Mouse (Mus musculus) MEL (cell line): ENCODE measurements around the gene Fam57a. TPM values are rescaled to one million over a fixed set of nuclear protein-coding genes. Genes with fewer than 3 reads are reported as not detected.

Experiments used
- DNase-seq: peaks from one replicate; pipeline ENCODE4 v3.0.0; 2011; ENCODE audit warnings: low read depth, low spot score
- H3K27ac ChIP-seq: 2 replicates; pipeline ENCODE4 v1.5.1; 2012; ENCODE audit warnings: low read depth, mild to moderate bottlenecking, control low read depth, low read length, moderate library complexity; ENCODE audit not compliant: control insufficient read depth
- H3K27me3 ChIP-seq, 2 experiments: fragments of 150-350 bp in 1 of 2; sonication (generic) in 1 of 2; 2 replicates each; pipeline ENCODE4 v1.6.1; 2012; ENCODE audit warnings: low read length in 2 of 2, mild to moderate bottlenecking in 2 of 2, improper control_type of control experiment in 1 of 2, moderate library complexity in 1 of 2; ENCODE audit not compliant: insufficient read depth in 2 of 2, control insufficient read depth in 1 of 2
- H3K36me3 ChIP-seq, 2 experiments: 2 replicates each; pipeline ENCODE4 v1.6.1; 2012 to 2014; ENCODE audit warnings: low read length in 2 of 2, improper control_type of control experiment in 1 of 2, inconsistent platforms in 1 of 2, mild to moderate bottlenecking in 1 of 2; ENCODE audit not compliant: insufficient read depth in 2 of 2, control insufficient read depth in 1 of 2
- H3K4me1 ChIP-seq, 2 experiments: fragments of 150-350 bp in 1 of 2; sonication (generic) in 1 of 2; 2 replicates each; pipeline ENCODE4 v1.6.1; 2012; ENCODE audit warnings: low read length in 2 of 2, improper control_type of control experiment in 1 of 2, mild to moderate bottlenecking in 1 of 2; ENCODE audit not compliant: insufficient read depth in 2 of 2, control insufficient read depth in 1 of 2
- H3K4me3 ChIP-seq, 2 experiments: fragments of 150-350 bp in 1 of 2; sonication (generic) in 1 of 2; 2 replicates each; pipeline ENCODE4 v1.5.1; 2012; ENCODE audit warnings: low read depth in 2 of 2, low read length in 2 of 2, mild to moderate bottlenecking in 2 of 2, moderate library complexity in 2 of 2, control low read depth in 1 of 2, improper control_type of control experiment in 1 of 2; ENCODE audit not compliant: control insufficient read depth in 1 of 2, insufficient read depth in 1 of 2
- H3K79me2 ChIP-seq: 2 replicates; pipeline ENCODE4 v1.6.1; 2012; ENCODE audit warnings: mild to moderate bottlenecking, low read length, moderate library complexity; ENCODE audit not compliant: control insufficient read depth, poor library complexity, insufficient read depth
- H3K9ac ChIP-seq: 2 replicates; pipeline ENCODE4 v1.6.1; 2012; ENCODE audit warnings: low read depth, mild to moderate bottlenecking, control low read depth, low read length, moderate library complexity; ENCODE audit not compliant: control insufficient read depth, poor library complexity, severe bottlenecking
- H3K9me3 ChIP-seq: fragments of 150-350 bp; sonication (generic); replicated peaks from 2 replicates; pipeline ENCODE4 v1.6.1; 2012; ENCODE audit warnings: mild to moderate bottlenecking, low read length, improper control_type of control experiment, moderate library complexity; ENCODE audit not compliant: insufficient read depth
- CHD2 ChIP-seq: IDR thresholded peaks from 2 replicates; pipeline ENCODE4 v1.6.1; 2011; ENCODE audit warnings: low read length, improper control_type of control experiment
- E2F4 ChIP-seq: IDR thresholded peaks from 2 replicates; pipeline ENCODE4 v1.6.1; 2011; ENCODE audit warnings: low read depth, low read length, improper control_type of control experiment, borderline replicate concordance
- EP300 ChIP-seq, 2 experiments: IDR thresholded peaks; 2 replicates each; pipeline ENCODE4 v1.6.1; 2011; ENCODE audit warnings: improper control_type of control experiment in 2 of 2, low read length in 2 of 2, low read depth in 1 of 2, mild to moderate bottlenecking in 1 of 2
- GABPA ChIP-seq: IDR thresholded peaks from 2 replicates; pipeline ENCODE4 v1.6.1; 2012; ENCODE audit warnings: low read depth, mild to moderate bottlenecking, inconsistent platforms, low read length, improper control_type of control experiment, moderate library complexity
- GATA1 ChIP-seq: IDR thresholded peaks from 2 replicates; pipeline ENCODE4 v1.6.1; 2011; ENCODE audit warnings: low read depth, low read length, improper control_type of control experiment
- HCFC1 ChIP-seq: IDR thresholded peaks from 2 replicates; pipeline ENCODE4 v1.6.1; 2012; ENCODE audit warnings: low read depth, mild to moderate bottlenecking, inconsistent platforms, low read length, improper control_type of control experiment, moderate library complexity
- MAFK ChIP-seq: IDR thresholded peaks from 2 replicates; pipeline ENCODE4 v1.6.1; 2011; ENCODE audit warnings: low read depth, mild to moderate bottlenecking, low read length, improper control_type of control experiment, borderline replicate concordance
- MAZ ChIP-seq: IDR thresholded peaks from 2 replicates; pipeline ENCODE4 v1.6.1; 2012; ENCODE audit warnings: low read depth, mild to moderate bottlenecking, inconsistent platforms, low read length, improper control_type of control experiment
- MYC ChIP-seq: IDR thresholded peaks from 2 replicates; pipeline ENCODE4 v1.6.1; 2011; ENCODE audit warnings: low read depth, mild to moderate bottlenecking, low read length, improper control_type of control experiment, moderate library complexity
- NELFE ChIP-seq: IDR thresholded peaks from 2 replicates; pipeline ENCODE4 v1.6.1; 2011; ENCODE audit warnings: low read depth, low read length, improper control_type of control experiment
- POLR2A ChIP-seq, 2 experiments: IDR thresholded peaks; 2 replicates each; pipeline ENCODE4 v1.6.1; 2011 to 2012; ENCODE audit warnings: low read length in 2 of 2, mild to moderate bottlenecking in 2 of 2, control low read depth in 1 of 2, improper control_type of control experiment in 1 of 2, low read depth in 1 of 2, moderate library complexity in 1 of 2; ENCODE audit not compliant: control insufficient read depth in 1 of 2, insufficient read depth in 1 of 2, poor library complexity in 1 of 2
- RCOR1 ChIP-seq: IDR thresholded peaks from 2 replicates; pipeline ENCODE4 v1.6.1; 2012; ENCODE audit warnings: low read depth, mild to moderate bottlenecking, inconsistent platforms, low read length, improper control_type of control experiment
- SIN3A ChIP-seq: IDR thresholded peaks from 2 replicates; pipeline ENCODE4 v1.6.1; 2012; ENCODE audit warnings: low read length, improper control_type of control experiment, inconsistent platforms
- TCF12 ChIP-seq: IDR thresholded peaks from 2 replicates; pipeline ENCODE4 v1.6.1; 2014; ENCODE audit warnings: low read depth, mild to moderate bottlenecking, inconsistent platforms, low read length, improper control_type of control experiment, moderate library complexity
- UBTF ChIP-seq: IDR thresholded peaks from 2 replicates; pipeline ENCODE4 v1.6.1; 2012; ENCODE audit warnings: low read depth, mild to moderate bottlenecking, inconsistent platforms, low read length, improper control_type of control experiment, moderate library complexity, borderline replicate concordance; ENCODE audit not compliant: insufficient read depth
- USF1 ChIP-seq: IDR thresholded peaks from 2 replicates; pipeline ENCODE4 v1.6.1; 2014; ENCODE audit warnings: low read depth, mild to moderate bottlenecking, inconsistent platforms, low read length, improper control_type of control experiment, moderate library complexity
- USF2 ChIP-seq, 2 experiments: IDR thresholded peaks; 2 replicates each; pipeline ENCODE4 v1.6.1; 2011 to 2012; ENCODE audit warnings: improper control_type of control experiment in 2 of 2, low read length in 2 of 2, borderline replicate concordance in 1 of 2, inconsistent platforms in 1 of 2, low read depth in 1 of 2, mild to moderate bottlenecking in 1 of 2; ENCODE audit not compliant: insufficient read depth in 1 of 2
- ZMIZ1 ChIP-seq: IDR thresholded peaks from 2 replicates; pipeline ENCODE4 v1.6.1; 2012; ENCODE audit warnings: low read depth, mild to moderate bottlenecking, inconsistent platforms, low read length, improper control_type of control experiment, moderate library complexity
- polyA plus RNA-seq, 2 experiments: library from polyadenylated mRNA; stranded (reverse) in 1 of 2; unstranded in 1 of 2; fragments of >175 nt in 1 of 2; fragments of >200 nt in 1 of 2; gene quantifications; 2 replicates each; pipeline versions ENCODE4 v1.2.1 to v1.2.4; 2012; ENCODE audit warnings: low replicate concordance in 2 of 2, low read depth in 1 of 2; ENCODE audit not compliant: insufficient read length in 2 of 2, insufficient read depth in 1 of 2, missing spikeins in 1 of 2
- total RNA-seq: library from RNA; depleted of rRNA; stranded (reverse); fragments of 300-350 nt; gene quantifications from 2 replicates; pipeline ENCODE4 v1.2.3, GENCODE M21; 2012

The Fam57a gene
- total and polyA plus RNA-seq, 3 experiments, result 8.5 to 8.8 TPM; not detected in 1

- TF ChIP-seq MAZ, result peak; percentile 66; the same call in 1 of the 2 replicates
- TF ChIP-seq SIN3A, result peak; percentile 63; the same call in 1 of the 2 replicates
Measured at GRCm38 (mm10) chr11:76153236-76153951, 26.1 kb upstream of the Fam57a start (continued).

GRCm38 (mm10) chr11:76154200-76154599 lies 25.3 kb upstream of the Fam57a start:
- H3K4me3 ChIP-seq, result no peak overlapping the region
- no peaks in the 10 kb centered on the region for H3K9me3 ChIP-seq
- peak; percentile 71 for DNase-seq
- H3K79me2 ChIP-seq, result no peaks in the 10 kb centered on the region
- TF ChIP-seq SIN3A (peak; percentile 29; the same call in 1 of the 2 replicates), GATA1 (peak; percentile 72), EP300 (IDR thresholded peaks at IDR 0.05; ENCODE audit: low read depth in 1 of 2, low read length in 2 of 2) (peak; percentile 20 to 39; a peak in 3 of 4 replicates), RCOR1 (0 out of 2 replicates have a peak, but pooled peaks have one; percentile 9), GABPA (no peak)
- no peak overlapping the region for H3K9ac ChIP-seq
- no peaks in the 10 kb centered on the region for H3K27me3 ChIP-seq
- peak overlapping the region; percentile 13 for H3K27ac ChIP-seq
- H3K4me1 ChIP-seq, result peaks cover 8 to 10% of the 10 kb centered on the region in 2 experiments
- H3K36me3 ChIP-seq, result peaks cover 0 to 20% of the 10 kb centered on the region in 2 experiments; a peak in 2 of 4 replicates

- H3K4me3 ChIP-seq, result no peak overlapping the region
- no peaks in the 10 kb centered on the region for H3K9me3 ChIP-seq
- H3K79me2 ChIP-seq, result no peaks in the 10 kb centered on the region
- peaks cover 8 to 10% of the 10 kb centered on the region in 2 experiments for H3K4me1 ChIP-seq
- peak overlapping the region; percentile 6; the same call in 1 of the 2 replicates for H3K27ac ChIP-seq
- H3K27me3 ChIP-seq, result no peaks in the 10 kb centered on the region
- no peak for TF ChIP-seq CHD2
- TF ChIP-seq MAFK, result no peak
- no peak for TF ChIP-seq NELFE
- no peak for TF ChIP-seq ZMIZ1
- TF ChIP-seq TCF12, result no peak
- no peak for TF ChIP-seq E2F4
- TF ChIP-seq HCFC1, result no peak
- no peak for TF ChIP-seq MYC
- TF ChIP-seq POLR2A (IDR thresholded peaks at IDR 0.05; ENCODE audit: control insufficient read depth in 1 of 2, insufficient read depth in 1 of 2, low read depth in 1 of 2, low read length in 2 of 2, poor library complexity in 1 of 2), result no peak
- TF ChIP-seq USF1, result no peak
- no peak for TF ChIP-seq UBTF
- no peak for TF ChIP-seq USF2 (IDR thresholded peaks at IDR 0.05; ENCODE audit: borderline replicate concordance in 1 of 2, insufficient read depth in 1 of 2, low read depth in 1 of 2, low read length in 2 of 2)
- no peak for DNase-seq
- H3K36me3 ChIP-seq, result peaks cover 0 to 20% of the 10 kb centered on the region in 2 experiments; a peak in 2 of 4 replicates
- no peak overlapping the region for H3K9ac ChIP-seq
Measured at GRCm38 (mm10) chr11:76154861-76155260, 24.6 kb upstream of the Fam57a start.
